Mouse (Mus musculus) stomach, postnatal 0 days (tissue): ENCODE results near the gene Sdhaf4.

Experiments
- CTCF ChIP-seq: IDR thresholded peaks from 2 replicates; pipeline ENCODE4 v1.5.1; 2016; ENCODE audit warnings: antibody characterized with exemption, low read depth, mild to moderate bottlenecking, moderate library complexity
- EP300 ChIP-seq: optimal IDR thresholded peaks from 2 replicates; pipeline ENCODE3; 2016; ENCODE audit warnings: antibody characterized with exemption

- peak; percentile 67 for TF ChIP-seq CTCF
- no peak for TF ChIP-seq EP300
Observed at GRCm38 (mm10) chr1:24033759-24034423, 28.4 kb upstream of the Sdhaf4 start.
